Mouse (Mus musculus): ENCODE measurements around the gene Eno1.

GRCm38 (mm10) chr4:150236521-150237481, at the start of gene Eno1:
- TF ChIP-seq POLR2AphosphoS5 (IDR thresholded peaks at IDR 0.05; ENCODE audit: borderline replicate concordance, low read depth, low read length) (no peak), MEF2A (IDR thresholded peaks at IDR 0.05; ENCODE audit: extremely low read depth, insufficient replicate concordance, low read depth, low read length, poor library complexity, severe bottlenecking) (no peak), USF1 (IDR thresholded peaks at IDR 0.05; ENCODE audit: low read depth, low read length) (peak; percentile 38), POLR2A (IDR thresholded peaks at IDR 0.05; ENCODE audit: control insufficient read depth in 1 of 2, insufficient read depth in 1 of 2, low read depth in 1 of 2, low read length in 2 of 2, poor library complexity in 1 of 2) (peak; percentile 51 to 90; a peak in 3 of 4 replicates), E2F4 (IDR thresholded peaks at IDR 0.05; ENCODE audit: borderline replicate concordance, low read depth, low read length) (no peak), MXI1 (IDR thresholded peaks at IDR 0.05; ENCODE audit: low read depth, low read length) (peak; percentile 61), POLR2AphosphoS2 (IDR thresholded peaks at IDR 0.05; ENCODE audit: low read length) (peak; percentile 82), ZNF384 (IDR thresholded peaks at IDR 0.05; ENCODE audit: low read depth, low read length) (no peak), CTCF (IDR thresholded peaks at IDR 0.05 in 2 of 3, conservative IDR thresholded peaks at IDR 0.05 in 1 of 3; ENCODE audit: control insufficient read depth in 1 of 3, insufficient read depth in 1 of 3, low read depth in 2 of 3, low read length in 3 of 3, poor library complexity in 1 of 3, severe bottlenecking in 1 of 3) (no peak), ETS1 (IDR thresholded peaks at IDR 0.05; ENCODE audit: low read depth, low read length) (peak; percentile 23; the same call in 1 of the 2 replicates), NRF1 (IDR thresholded peaks at IDR 0.05; ENCODE audit: insufficient read depth, low read depth, low read length, poor library complexity, severe bottlenecking) (peak; percentile 76)

Measured in MEL (cell line).